Mouse (Mus musculus) CD8-positive naive resting alpha-beta T cell, adult 57 days (primary cell): ENCODE measurements around the gene Rpusd1. TPM values are rescaled to one million over a fixed set of nuclear protein-coding genes. Genes with fewer than 3 reads are reported as not detected.

ENCODE experiments used
- total RNA-seq: library from RNA; stranded (reverse); gene quantifications from one replicate; pipeline ENCODE4 v1.2.4, GENCODE M21; 2023

Rpusd1 gene
- 4.2 TPM for total RNA-seq

GRCm38 (mm10) chr17:25727265-25728008 is at the start of gene Rpusd1, which contains the start of gene Chtf18:
Gene Rpusd1, plus strand, starts transcription at chr17:25727670.
Gene Chtf18, minus strand, starts transcription at chr17:25727419.

GRCm38 (mm10) chr17:25716711-25717637 is 10.5 kb upstream of the Rpusd1 start, which contains the start of gene Gng13:
Gene Gng13, plus strand, starts transcription at chr17:25717171.

GRCm38 (mm10) chr17:25735745-25736144 is 8.3 kb downstream of the Rpusd1 start, which contains the start of gene Mslnl:
Gene Mslnl, plus strand, starts transcription at chr17:25736042.

GRCm38 (mm10) chr17:25754241-25754640 is 26.8 kb downstream of the Rpusd1 start, which contains the start of gene Msln:
Gene Msln, minus strand, starts transcription at chr17:25754378.

GRCm38 (mm10) chr17:25773549-25774120 is 46.2 kb downstream of the Rpusd1 start, which contains the start of gene Narfl:
Gene Narfl, plus strand, starts transcription at chr17:25773776.

Other genes with a start within 250 kb of the Rpusd1 start
- not detected for gene Sstr5, start 230.4 kb upstream of the Rpusd1 start, total RNA-seq
- gene Sox8, start 157.0 kb upstream of the Rpusd1 start, total RNA-seq: 0.43 TPM
- gene Lmf1, start 148.6 kb upstream of the Rpusd1 start, total RNA-seq: 33.3 TPM
- not detected for gene Gng13, start 10.5 kb upstream of the Rpusd1 start, total RNA-seq
- 10.9 TPM for gene Chtf18, start 251 bp upstream of the Rpusd1 start, total RNA-seq
- gene Mslnl, start 8.4 kb downstream of the Rpusd1 start, total RNA-seq: not detected
- gene Msln, start 26.7 kb downstream of the Rpusd1 start, total RNA-seq: not detected
- 26.5 TPM for gene Narfl, start 46.1 kb downstream of the Rpusd1 start, total RNA-seq
- 21.2 TPM for gene Haghl, start 58.0 kb downstream of the Rpusd1 start, total RNA-seq
- gene Ccdc78, start 58.9 kb downstream of the Rpusd1 start, total RNA-seq: not detected
- 44.7 TPM for gene Fam173a, start 65.2 kb downstream of the Rpusd1 start, total RNA-seq
- gene AC134908.4, start 68.0 kb downstream of the Rpusd1 start, total RNA-seq: not detected
- gene Metrn, start 69.5 kb downstream of the Rpusd1 start, total RNA-seq: 22.7 TPM
- not detected for gene Fbxl16, start 81.4 kb downstream of the Rpusd1 start, total RNA-seq
- 22.7 TPM for gene Wdr24, start 96.0 kb downstream of the Rpusd1 start, total RNA-seq
- 32.0 TPM for gene Jmjd8, start 101.2 kb downstream of the Rpusd1 start, total RNA-seq
- 61.9 TPM for gene Stub1, start 105.7 kb downstream of the Rpusd1 start, total RNA-seq
- 7.2 TPM for gene Rhbdl1, start 109.6 kb downstream of the Rpusd1 start, total RNA-seq
- 9.9 TPM for gene Gm20683, start 114.1 kb downstream of the Rpusd1 start, total RNA-seq
- 72.3 TPM for gene Rhot2, start 117.2 kb downstream of the Rpusd1 start, total RNA-seq
- gene Wdr90, start 133.8 kb downstream of the Rpusd1 start, total RNA-seq: 28.9 TPM
- 8.2 TPM for gene Mcrip2, start 141.1 kb downstream of the Rpusd1 start, total RNA-seq
- 29.2 TPM for gene Mettl26, start 147.4 kb downstream of the Rpusd1 start, total RNA-seq
- gene Wfikkn1, start 153.2 kb downstream of the Rpusd1 start, total RNA-seq: 5.9 TPM
- 23.6 TPM for gene Rab40c, start 192.1 kb downstream of the Rpusd1 start, total RNA-seq
- 55.6 TPM for gene Pigq, start 217.3 kb downstream of the Rpusd1 start, total RNA-seq
- not detected for gene Nhlrc4, start 217.3 kb downstream of the Rpusd1 start, total RNA-seq
- not detected for gene A930017K11Rik, start 224.9 kb downstream of the Rpusd1 start, total RNA-seq